Mouse (Mus musculus) heart, adult 2 months (tissue): ENCODE data around the gene Snx19.

Source experiments
- CTCF ChIP-seq: fragments of 200-600 bp; IDR thresholded peaks from 2 replicates; pipeline ENCODE4 v1.8.1; 2022; ENCODE audit warnings: antibody characterized with exemption, mild to moderate bottlenecking, moderate library complexity
- EP300 ChIP-seq: fragments of 200-500 bp; IDR thresholded peaks from 2 replicates; pipeline ENCODE4 v1.6.1; 2011; ENCODE audit warnings: low read depth, low read length, control low read depth; ENCODE audit not compliant: insufficient read depth
- POLR2A ChIP-seq: fragments of 200-500 bp; IDR thresholded peaks from 2 replicates; pipeline ENCODE4 v1.6.1; 2011; ENCODE audit warnings: mild to moderate bottlenecking, low read depth, low read length, control low read depth; ENCODE audit not compliant: insufficient read depth

DNA sequence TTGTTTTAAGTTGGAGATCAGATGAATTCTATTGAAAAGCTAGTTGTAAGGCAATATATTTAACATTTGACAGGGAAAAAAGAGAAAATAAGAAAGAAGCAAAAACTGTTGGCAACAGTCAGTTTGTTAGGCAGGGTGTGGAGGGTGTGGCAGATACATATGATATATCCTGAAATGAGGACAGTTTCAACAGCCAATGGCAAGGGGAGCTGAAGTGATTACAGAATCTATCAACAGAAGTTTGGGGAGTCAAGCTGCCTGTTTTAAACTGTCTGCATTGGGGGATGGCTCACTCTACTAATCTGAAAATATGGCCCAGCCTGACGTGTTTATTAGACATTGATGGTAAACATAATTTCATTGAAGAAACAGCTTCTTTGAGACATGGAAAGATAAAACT, 61.5 kb downstream of the Snx19 start:
- TF ChIP-seq CTCF (no peak), POLR2A (no peak), EP300 (no peak)
